Mouse (Mus musculus): ENCODE measurements at regions not wholly inside any gene's neighbourhood (a gene's known extent, or its start where the extent isn't known, plus 50 kb on each side); places are given as distances from the start of the nearest gene placed in this dataset.
A peak's percentile ranks its signal among the peaks of the same experiment; 100 is the strongest.
"Not testable (repeated sequence)": the region's sequence is repeated elsewhere in the genome, so short reads cannot be mapped to it uniquely, and the experiment has no call there.

- no peak for DNase-seq
Observed at GRCm38 (mm10) chr6:84315175-84315912, 278.4 kb downstream of the Cyp26b1 start.

GRCm38 (mm10) chr6:84313797-84314196 is 279.9 kb downstream of the Cyp26b1 start:
- no peak for DNase-seq

- no peak for DNase-seq
Observed at GRCm38 (mm10) chr6:84310635-84311241, 283.0 kb downstream of the Cyp26b1 start.

- no peak for DNase-seq
Observed at GRCm38 (mm10) chr6:84307556-84307955, 286.2 kb downstream of the Cyp26b1 start.

GRCm38 (mm10) chr6:84306585-84306984 is 287.1 kb downstream of the Cyp26b1 start:
- DNase-seq = no peak

GRCm38 (mm10) chr6:84305093-84305492 is 288.6 kb downstream of the Cyp26b1 start:
- no peak for DNase-seq

GRCm38 (mm10) chr6:84302916-84303315 is 290.8 kb downstream of the Cyp26b1 start:
- DNase-seq = not testable (repeated sequence)

GRCm38 (mm10) chr6:84299936-84300335 is 291.5 kb downstream of the Dysf start:
- DNase-seq = no peak

- DNase-seq = no peak
Observed at GRCm38 (mm10) chr6:84299146-84299545, 290.8 kb downstream of the Dysf start.

- DNase-seq = not testable (repeated sequence)
Observed at GRCm38 (mm10) chr6:84273907-84274306, 265.5 kb downstream of the Dysf start.

- peak; percentile 44 to 59 for DNase-seq
Observed at GRCm38 (mm10) chr6:84272520-84273311, 264.3 kb downstream of the Dysf start.

- no peak for DNase-seq
Observed at GRCm38 (mm10) chr6:84271966-84272365, 263.6 kb downstream of the Dysf start.

- no peak for DNase-seq
Observed at GRCm38 (mm10) chr6:84271441-84271840, 263.1 kb downstream of the Dysf start.

GRCm38 (mm10) chr6:84270518-84271165 is 262.3 kb downstream of the Dysf start:
- DNase-seq = peak; percentile 37 to 60

GRCm38 (mm10) chr6:84269478-84269877 is 261.1 kb downstream of the Dysf start:
- no peak for DNase-seq

GRCm38 (mm10) chr6:84269023-84269422 is 260.6 kb downstream of the Dysf start:
- no peak for DNase-seq

- no peak for DNase-seq
Observed at GRCm38 (mm10) chr6:84268111-84268510, 259.7 kb downstream of the Dysf start.

- DNase-seq = no peak
Observed at GRCm38 (mm10) chr6:84267526-84267925, 259.1 kb downstream of the Dysf start.

GRCm38 (mm10) chr6:84266736-84267135 is 258.3 kb downstream of the Dysf start:
- DNase-seq = peak; percentile 53 to 67

- DNase-seq = no peak
Observed at GRCm38 (mm10) chr6:84264681-84265080, 256.3 kb downstream of the Dysf start.

GRCm38 (mm10) chr6:84263686-84264085 is 255.3 kb downstream of the Dysf start:
- no peak for DNase-seq

- DNase-seq = no peak
Observed at GRCm38 (mm10) chr6:84262766-84263165, 254.4 kb downstream of the Dysf start.

- no peak for DNase-seq
Observed at GRCm38 (mm10) chr6:84261483-84261882, 253.1 kb downstream of the Dysf start.

Measured in kidney, postnatal 4 days (tissue).